Mouse (Mus musculus) heart, embryonic 11.5 days (tissue): Measurements from ENCODE around the gene Cyp24a1. TPM values are rescaled to one million over a fixed set of nuclear protein-coding genes. Genes with fewer than 3 reads are reported as not detected.

ENCODE experiments used
- ATAC-seq: fragments of 200-750 bp; cut with Nextera tagmentation; replicated peaks from 2 replicates; pipeline ENCODE4 v1.8.0; 2017; ENCODE audit warnings: moderate library complexity; ENCODE audit not compliant: insufficient number of reproducible peaks, low FRiP score, low TSS enrichment
- H3K27ac ChIP-seq: fragments of 300-500 bp; sonication (generic); 2 replicates; pipeline ENCODE4 v1.5.1; 2014; ENCODE audit warnings: mild to moderate bottlenecking, low read depth, low read length
- H3K27me3 ChIP-seq: fragments of 300-500 bp; sonication (generic); 2 replicates; pipeline ENCODE4 v1.6.1; 2014; ENCODE audit warnings: mild to moderate bottlenecking, low read length, mixed read lengths; ENCODE audit not compliant: control insufficient read depth, insufficient read depth
- H3K36me3 ChIP-seq: fragments of 300-500 bp; sonication (generic); 2 replicates; pipeline ENCODE4 v1.6.1; 2014; ENCODE audit warnings: mild to moderate bottlenecking, low read length, moderate library complexity, mixed read lengths; ENCODE audit not compliant: control insufficient read depth, insufficient read depth
- H3K4me1 ChIP-seq: fragments of 300-500 bp; sonication (generic); 2 replicates; pipeline ENCODE4 v1.6.1; 2014; ENCODE audit warnings: low read length; ENCODE audit not compliant: control insufficient read depth, insufficient read depth
- H3K4me2 ChIP-seq: fragments of 300-500 bp; sonication (generic); 2 replicates; pipeline ENCODE4 v1.6.1; 2014; ENCODE audit warnings: mild to moderate bottlenecking, moderate library complexity
- H3K4me3 ChIP-seq: fragments of 300-500 bp; sonication (generic); 2 replicates; pipeline ENCODE4 v1.5.1; 2014; ENCODE audit warnings: low read depth, low read length
- H3K9ac ChIP-seq: fragments of 300-500 bp; sonication (generic); 2 replicates; pipeline ENCODE4 v1.6.1; 2014; ENCODE audit warnings: mild to moderate bottlenecking, low read depth, low read length, moderate library complexity
- H3K9me3 ChIP-seq: fragments of 300-500 bp; sonication (generic); replicated peaks from 2 replicates; pipeline ENCODE4 v1.6.1; 2016; ENCODE audit warnings: low read length; ENCODE audit not compliant: control insufficient read depth
- WGBS: fragments of 180-500 bp; shearing (Covaris S2); extraction: QIAGEN DNeasy Blood & Tissue Kit; methylation state at CpG from one replicate; pipeline ENCODE4 v1.1.7; 2014; ENCODE audit not compliant: insufficient replicate concordance; 5-methylcytosine and 5-hydroxymethylcytosine counted together
- polyA plus RNA-seq: library from polyadenylated mRNA; unstranded; fragments of >200 nt; fragmentation: Nextera tagmentation; extraction: Ambion mirVana; gene quantifications from 2 replicates; pipeline ENCODE4 v1.2.1, GENCODE M21; 2014

The Cyp24a1 gene
- polyA plus RNA-seq, 1 experiment from 2014 or later, result not detected

DNA sequence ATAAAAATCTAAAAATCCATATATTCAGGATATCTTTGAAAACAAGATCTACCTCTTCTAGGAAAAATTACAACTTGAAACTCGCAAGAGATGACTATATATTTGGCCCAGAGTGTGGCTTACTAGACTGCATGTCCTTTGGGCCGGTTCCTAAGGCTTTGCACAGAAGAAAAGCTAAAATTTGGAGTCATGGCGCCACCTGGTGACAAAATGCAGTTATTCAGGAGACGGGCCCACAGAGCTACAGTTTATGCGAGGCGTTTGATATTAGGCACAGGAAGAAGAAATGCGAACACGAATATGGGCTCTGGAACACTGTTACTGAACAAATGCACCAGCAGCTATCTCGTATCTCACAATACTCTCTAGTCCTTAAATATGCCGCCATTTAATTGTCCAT lies 10.8 kb upstream of the Cyp24a1 start:
- H3K4me3 ChIP-seq, result no peak overlapping the region
- H3K27me3 ChIP-seq, result peaks cover 38% of the 10 kb centered on the region
- H3K9ac ChIP-seq, result no peak overlapping the region
- 6% methylated on average over 10 of the region's 10 CpGs for WGBS
- peaks cover 8% of the 10 kb centered on the region for H3K4me1 ChIP-seq
- no peaks in the 10 kb centered on the region for H3K9me3 ChIP-seq
- H3K27ac ChIP-seq, result no peak overlapping the region
- no peaks in the 10 kb centered on the region for H3K36me3 ChIP-seq
- no peak overlapping the region for H3K4me2 ChIP-seq
- no peak for ATAC-seq

DNA sequence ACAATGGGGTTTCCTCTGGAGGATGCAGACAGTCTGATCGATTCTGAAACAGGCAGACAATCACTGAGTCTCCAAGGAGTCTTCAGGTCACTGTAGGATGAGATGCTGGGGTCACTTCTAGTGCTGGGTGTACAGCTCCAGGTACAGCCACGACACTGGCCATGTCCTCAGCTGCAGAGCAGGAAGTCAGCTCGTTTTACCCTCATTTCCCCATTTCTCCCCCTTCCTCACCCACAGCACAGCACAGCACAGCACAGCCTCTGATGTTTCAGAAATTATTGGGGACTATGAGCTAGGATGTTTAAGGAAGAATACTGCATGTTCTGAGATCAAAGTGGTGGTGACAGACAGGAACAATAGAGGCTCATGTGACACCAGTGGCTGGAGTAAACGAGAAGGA lies 7.0 kb upstream of the Cyp24a1 start:
- no peaks in the 10 kb centered on the region for H3K9me3 ChIP-seq
- H3K27ac ChIP-seq, result no peak overlapping the region
- H3K36me3 ChIP-seq, result no peaks in the 10 kb centered on the region
- peaks cover 67% of the 10 kb centered on the region for H3K27me3 ChIP-seq
- no peaks in the 10 kb centered on the region for H3K4me1 ChIP-seq
- H3K4me3 ChIP-seq, result no peak overlapping the region
- no peak for ATAC-seq
- 38% methylated on average over 4 of the region's 4 CpGs for WGBS
- H3K4me2 ChIP-seq, result no peak overlapping the region
- H3K9ac ChIP-seq, result no peak overlapping the region

DNA sequence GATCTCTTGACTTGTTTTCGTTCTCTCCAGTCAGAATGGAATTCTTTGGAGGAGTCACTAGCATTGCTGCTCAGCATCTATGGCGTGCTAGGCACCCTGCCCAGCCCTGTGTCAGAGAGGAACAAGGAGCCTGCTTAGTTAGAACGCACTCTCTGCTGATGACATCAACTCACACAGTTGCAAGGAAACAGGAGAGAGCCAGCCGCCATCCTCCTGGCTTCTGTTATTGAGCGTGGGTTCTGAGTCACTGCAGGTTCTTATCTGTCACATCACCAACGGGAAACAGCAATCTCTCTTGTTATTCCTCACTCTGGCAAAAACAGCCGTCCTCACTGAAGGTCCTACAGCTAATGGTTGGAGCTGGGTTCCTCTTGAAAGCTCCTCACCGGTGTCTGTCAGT lies 6.4 kb upstream of the Cyp24a1 start:
- ATAC-seq, result no peak
- H3K9ac ChIP-seq, result no peak overlapping the region
- no peak overlapping the region for H3K4me2 ChIP-seq
- WGBS, result 27% methylated on average over 8 of the region's 8 CpGs
- no peak overlapping the region for H3K4me3 ChIP-seq
- H3K9me3 ChIP-seq, result no peaks in the 10 kb centered on the region
- no peak overlapping the region for H3K27ac ChIP-seq
- H3K36me3 ChIP-seq, result no peaks in the 10 kb centered on the region
- H3K27me3 ChIP-seq, result peaks cover 72% of the 10 kb centered on the region
- no peaks in the 10 kb centered on the region for H3K4me1 ChIP-seq

DNA sequence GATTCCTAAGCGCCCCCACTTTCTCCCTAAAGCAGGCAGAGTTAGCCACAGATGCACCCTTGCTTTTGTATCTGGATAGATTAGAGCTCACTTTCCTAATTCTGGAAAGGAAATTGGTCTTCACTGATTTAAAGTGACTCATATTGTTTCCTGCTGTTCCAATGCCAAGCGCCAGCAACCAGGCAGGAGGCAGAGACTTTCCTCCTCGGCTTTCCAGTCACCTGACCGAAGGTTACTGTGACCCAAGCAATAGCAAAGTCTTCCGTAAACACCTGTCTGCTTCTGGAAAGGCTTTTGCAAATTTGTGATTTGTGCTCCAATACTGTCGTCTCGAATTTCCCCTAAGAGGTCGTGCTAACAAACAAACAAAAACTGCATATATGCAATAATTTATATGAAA lies 1.1 kb upstream of the Cyp24a1 start:
- Histone ChIP-seq H3K4me1 (peaks cover 2% of the 10 kb centered on the region; the same call in 1 of the 2 replicates), H3K27me3 (peaks cover 91% of the 10 kb centered on the region), H3K9me3 (no peaks in the 10 kb centered on the region), H3K27ac (no peak overlapping the region), H3K9ac (no peak overlapping the region), H3K36me3 (no peaks in the 10 kb centered on the region), H3K4me3 (no peak overlapping the region), H3K4me2 (no peak overlapping the region)
- no peak for ATAC-seq
- WGBS, result 24% methylated on average over 8 of the region's 8 CpGs

DNA sequence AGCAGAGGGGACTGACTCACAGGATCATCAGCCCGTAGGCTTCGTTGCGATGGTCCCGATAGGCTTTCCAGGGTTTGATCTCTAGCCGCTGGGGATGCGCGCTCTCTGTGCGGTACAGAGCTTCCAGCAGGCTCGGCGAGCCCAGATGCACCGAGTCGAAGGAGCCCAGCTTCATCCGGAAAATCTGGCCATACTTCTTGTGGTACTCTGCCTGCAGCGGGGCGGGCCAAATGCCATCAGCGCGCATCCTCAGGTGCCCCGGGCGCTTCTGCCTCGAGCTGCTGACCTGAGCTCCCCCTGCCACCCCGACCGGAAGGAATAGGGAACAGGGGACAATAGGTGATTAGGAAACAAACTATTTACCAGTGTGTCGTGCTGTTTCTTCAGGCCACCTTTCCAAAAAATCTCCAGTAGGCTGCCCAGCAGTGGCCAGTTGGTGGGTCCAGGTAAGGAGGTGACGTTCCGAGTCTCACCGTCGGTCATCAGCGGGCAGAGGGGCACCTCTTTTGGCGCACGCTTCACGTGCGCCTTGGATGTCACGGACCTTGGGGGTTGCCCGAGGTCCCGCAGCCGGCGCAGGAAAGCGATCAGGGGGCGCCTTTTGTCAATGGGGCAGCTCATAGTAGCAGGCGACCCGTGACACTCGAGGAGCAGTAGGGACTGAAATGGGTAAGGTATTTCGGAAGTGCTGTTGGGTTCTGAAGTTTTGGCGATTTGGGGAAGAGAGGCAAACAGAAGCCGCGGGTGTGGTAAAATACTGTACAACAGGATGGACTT lies 603 bp downstream of the Cyp24a1 start, which contains the start of gene Pfdn4:
TSS of gene Pfdn4 (plus strand) at position 275 of the 777 bp plus-strand sequence.
- no peak for ATAC-seq
- peaks cover 93% of the 10 kb centered on the region for H3K27me3 ChIP-seq
- peak within 1 kb of the TSS; percentile 15 for H3K4me3 ChIP-seq
- H3K9me3 ChIP-seq, result no peaks in the 10 kb centered on the region
- H3K4me1 ChIP-seq, result peaks cover 2% of the 10 kb centered on the region; the same call in 1 of the 2 replicates
- under 1% methylated on average over 46 of the region's 46 CpGs for WGBS
- H3K27ac ChIP-seq, result no peak within 1 kb of the TSS
- H3K4me2 ChIP-seq, result peak within 1 kb of the TSS; percentile 46
- H3K36me3 ChIP-seq, result no peaks in the 10 kb centered on the region
- no peak within 1 kb of the TSS for H3K9ac ChIP-seq

DNA sequence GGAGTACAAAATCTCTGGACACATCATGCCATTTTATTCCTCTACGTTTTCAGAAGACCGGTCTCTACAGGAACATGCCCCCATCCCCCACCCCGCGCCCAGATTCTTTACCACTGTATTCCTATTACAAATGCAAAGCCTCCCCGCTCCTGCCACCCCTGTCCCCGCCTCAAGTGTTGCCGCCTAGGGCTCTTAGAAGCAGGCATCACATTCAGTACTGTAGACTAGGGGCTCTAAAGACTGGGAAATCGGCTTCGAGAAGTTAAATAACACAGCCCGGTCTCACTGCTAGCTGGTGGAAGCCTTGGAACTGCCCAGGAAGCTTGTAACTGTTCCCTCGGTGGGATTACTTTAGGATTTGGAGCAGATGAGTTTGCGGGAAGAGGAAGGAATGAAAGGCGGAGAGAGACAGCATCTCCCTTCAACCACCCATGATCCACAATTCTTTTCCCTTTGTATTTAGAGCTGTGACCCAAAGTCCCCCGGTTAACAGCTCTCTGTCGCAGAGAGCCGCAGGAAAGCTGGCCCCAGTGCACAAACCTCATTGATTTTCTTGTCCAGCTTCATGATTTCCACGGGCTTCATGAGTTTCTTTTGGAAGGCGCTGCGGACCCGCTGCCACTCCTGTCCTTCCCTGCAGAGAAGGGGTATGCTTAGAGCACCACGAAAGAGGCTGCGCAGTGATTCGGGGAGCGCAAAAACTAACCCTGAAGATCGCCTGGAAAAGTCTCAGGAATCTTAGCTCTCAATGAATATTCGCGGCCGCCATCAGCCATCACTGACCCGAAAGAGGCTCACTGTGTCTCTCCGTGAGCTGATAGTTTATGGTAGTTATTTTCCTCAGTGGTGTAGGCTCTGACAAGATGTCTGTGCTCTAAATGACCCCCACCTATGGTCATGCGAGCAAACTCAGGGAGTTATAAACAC lies 1.9 kb downstream of the Cyp24a1 start:
- H3K4me2 ChIP-seq, result no peak overlapping the region
- WGBS, result 5% methylated on average over 31 of the region's 31 CpGs
- H3K27me3 ChIP-seq, result peaks cover 96% of the 10 kb centered on the region
- no peak overlapping the region for H3K27ac ChIP-seq
- H3K4me1 ChIP-seq, result peaks cover 2% of the 10 kb centered on the region; the same call in 1 of the 2 replicates
- no peak for ATAC-seq
- no peaks in the 10 kb centered on the region for H3K9me3 ChIP-seq
- no peak overlapping the region for H3K9ac ChIP-seq
- H3K4me3 ChIP-seq, result no peak overlapping the region
- H3K36me3 ChIP-seq, result no peaks in the 10 kb centered on the region

DNA sequence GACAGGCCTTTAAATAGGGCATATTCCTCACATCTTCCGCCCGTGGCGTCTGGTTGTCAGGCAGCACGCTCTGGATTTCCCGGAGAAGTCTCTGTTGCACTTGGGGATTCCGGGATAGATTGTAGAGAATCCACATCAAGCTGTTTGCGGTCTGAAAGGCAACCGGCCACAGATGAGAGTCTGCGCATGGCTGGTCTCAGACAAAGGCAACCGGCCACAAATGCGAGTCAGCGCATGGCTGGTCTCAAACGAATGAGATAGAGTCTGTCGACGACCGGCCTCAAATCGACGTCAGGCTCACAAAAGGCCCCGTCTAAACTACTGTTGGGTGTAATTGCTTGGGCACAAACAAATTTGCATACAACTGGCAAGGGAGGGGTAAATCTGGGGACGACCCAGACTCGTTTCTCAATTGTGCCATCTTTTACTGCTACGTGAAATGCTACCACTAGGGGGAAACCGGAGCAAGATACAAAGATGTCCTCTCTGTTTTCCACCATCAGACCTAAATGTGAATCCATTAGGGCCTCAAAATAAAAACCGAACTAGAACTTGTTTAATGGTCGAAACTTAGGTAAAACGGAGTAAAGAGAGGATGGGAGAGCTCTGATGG lies 8.9 kb downstream of the Cyp24a1 start:
- Histone ChIP-seq H3K4me1 (no peaks in the 10 kb centered on the region), H3K9me3 (no peaks in the 10 kb centered on the region), H3K27me3 (peaks cover 85% of the 10 kb centered on the region), H3K4me3 (no peak overlapping the region), H3K27ac (no peak overlapping the region), H3K36me3 (no peaks in the 10 kb centered on the region), H3K9ac (no peak overlapping the region), H3K4me2 (no peak overlapping the region)
- ATAC-seq, result no peak
- WGBS, result 58% methylated on average over 26 of the region's 26 CpGs

DNA sequence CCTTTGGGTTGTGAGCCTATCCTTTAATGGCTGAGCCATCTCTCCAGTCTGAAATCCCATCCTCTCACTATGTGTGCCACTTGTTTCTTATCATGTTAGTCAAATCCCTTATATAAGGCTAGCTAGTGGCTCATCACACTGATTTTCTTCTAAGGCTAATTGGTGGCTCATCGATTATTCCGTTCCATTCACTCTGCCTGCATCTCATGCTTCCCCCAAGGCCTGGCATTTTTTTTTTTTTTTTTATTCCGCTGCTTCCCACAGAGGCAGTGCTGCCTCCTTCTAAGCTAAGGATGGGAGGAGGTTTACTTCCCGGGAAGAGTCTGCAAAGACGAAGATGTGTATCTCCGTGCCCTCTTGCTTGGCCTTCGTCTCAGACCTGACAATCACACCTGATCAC lies 9.7 kb downstream of the Cyp24a1 start:
- WGBS, result 73% methylated on average over 7 of the region's 7 CpGs
- Histone ChIP-seq H3K27ac (no peak overlapping the region), H3K27me3 (peaks cover 83% of the 10 kb centered on the region), H3K4me2 (no peak overlapping the region), H3K4me1 (no peaks in the 10 kb centered on the region), H3K36me3 (no peaks in the 10 kb centered on the region), H3K9ac (no peak overlapping the region), H3K4me3 (no peak overlapping the region), H3K9me3 (no peaks in the 10 kb centered on the region)
- no peak for ATAC-seq
